Mouse (Mus musculus) bone marrow macrophage, adult 2 months (primary cell): Measurements from ENCODE around the gene Vwa5b2.

ENCODE experiments used
- CTCF ChIP-seq: IDR thresholded peaks from 2 replicates; pipeline ENCODE4 v1.5.1; 2012; ENCODE audit warnings: low read depth, mild to moderate bottlenecking, low read length, moderate library complexity
- POLR2A ChIP-seq: IDR thresholded peaks from 2 replicates; pipeline ENCODE4 v1.6.1; 2012; ENCODE audit warnings: mild to moderate bottlenecking, low read depth, low read length, borderline replicate concordance

- TF ChIP-seq CTCF: no peak
- no peak for TF ChIP-seq POLR2A
Observed at GRCm38 (mm10) chr16:20596687-20597441, 7.6 kb downstream of the Vwa5b2 start.
